Mouse (Mus musculus) liver, embryonic 15.5 days (tissue): ENCODE data around the gene Agtrap. TPM values are rescaled to one million over a fixed set of nuclear protein-coding genes. Genes with fewer than 3 reads are reported as not detected.

ENCODE experiments used
- ATAC-seq: fragments of 200-750 bp; cut with Nextera tagmentation; 2 replicates; pipeline ENCODE4 v1.8.0; 2017; ENCODE audit warnings: moderate number of reproducible peaks, mild to moderate bottlenecking, moderate library complexity; ENCODE audit not compliant: insufficient read depth
- H3K27ac ChIP-seq: fragments of 300-500 bp; sonication (generic); replicated peaks from 2 replicates; pipeline ENCODE4 v1.5.1; 2015; ENCODE audit warnings: mild to moderate bottlenecking, inconsistent platforms
- H3K27me3 ChIP-seq: fragments of 300-500 bp; sonication (generic); 2 replicates; pipeline ENCODE4 v1.6.1; 2015; ENCODE audit warnings: mild to moderate bottlenecking, inconsistent platforms
- H3K36me3 ChIP-seq: fragments of 300-500 bp; sonication (generic); replicated peaks from 2 replicates; pipeline ENCODE4 v1.6.1; 2015; ENCODE audit warnings: moderate library complexity, mild to moderate bottlenecking, inconsistent platforms
- H3K4me1 ChIP-seq: fragments of 300-500 bp; sonication (generic); replicated peaks from 2 replicates; pipeline ENCODE4 v1.6.1; 2015; ENCODE audit warnings: inconsistent platforms
- H3K4me2 ChIP-seq: fragments of 300-500 bp; sonication (generic); 2 replicates; pipeline ENCODE4 v1.6.1; 2015; ENCODE audit warnings: moderate library complexity, mild to moderate bottlenecking, inconsistent platforms
- H3K4me3 ChIP-seq: fragments of 300-500 bp; sonication (generic); replicated peaks from 2 replicates; pipeline ENCODE4 v1.5.1; 2015; ENCODE audit warnings: mild to moderate bottlenecking, inconsistent platforms
- H3K9ac ChIP-seq: fragments of 300-500 bp; sonication (generic); 2 replicates; pipeline ENCODE4 v1.6.1; 2015; ENCODE audit warnings: moderate library complexity, mild to moderate bottlenecking, inconsistent platforms
- H3K9me3 ChIP-seq: fragments of 300-500 bp; sonication (generic); replicated peaks from 2 replicates; pipeline ENCODE4 v1.6.1; 2016; ENCODE audit warnings: inconsistent platforms
- WGBS: fragments of 180-500 bp; shearing (Covaris S2); methylation state at CpG from one replicate; pipeline ENCODE4 v1.1.7; 2015; ENCODE audit warnings: mixed read lengths; ENCODE audit not compliant: insufficient replicate concordance; 5-methylcytosine and 5-hydroxymethylcytosine counted together
- polyA plus RNA-seq: library from polyadenylated mRNA; unstranded; fragments of >200 nt; fragmentation: Nextera tagmentation; extraction: Ambion mirVana; gene quantifications from 2 replicates; pipeline ENCODE4 v1.2.1, GENCODE M21; 2015

The Agtrap gene
- 10.0 and 11.0 TPM in 2 replicates for polyA plus RNA-seq

- WGBS = 7% methylated on average over 34 of the region's 34 CpGs
These were observed at the start of gene Agtrap for GRCm38 (mm10) chr4:148087907-148088527. Gene Agtrap, minus strand, starts transcription at chr4:148088031.

GRCm38 (mm10) chr4:148137503-148137902, 49.7 kb upstream of the Agtrap start:
- no peak for ATAC-seq
- H3K27ac ChIP-seq = no peak overlapping the region
- H3K4me1 ChIP-seq = peaks cover 18% of the 10 kb centered on the region
- WGBS = 53% methylated on average over 8 of the region's 8 CpGs
- H3K4me3 ChIP-seq = no peak overlapping the region
- no peak overlapping the region for H3K4me2 ChIP-seq
- H3K27me3 ChIP-seq = peaks cover 60% of the 10 kb centered on the region
- no peaks in the 10 kb centered on the region for H3K9me3 ChIP-seq
- no peak overlapping the region for H3K9ac ChIP-seq
- no peaks in the 10 kb centered on the region for H3K36me3 ChIP-seq

More at GRCm38 (mm10) chr4:148087907-148088527, at the start of gene Agtrap:
- Histone ChIP-seq H3K9me3 (no peaks in the 10 kb centered on the region), H3K4me2 (peak within 1 kb of the TSS; percentile 87), H3K9ac (peak within 1 kb of the TSS; percentile 73), H3K4me3 (peak within 1 kb of the TSS; percentile 71), H3K36me3 (no peaks in the 10 kb centered on the region), H3K27ac (peak within 1 kb of the TSS; percentile 71), H3K27me3 (no peaks in the 10 kb centered on the region), H3K4me1 (peaks cover 53% of the 10 kb centered on the region)
- ATAC-seq = peak; percentile 75

GRCm38 (mm10) chr4:148134988-148135387, 47.2 kb upstream of the Agtrap start:
- peaks cover 85% of the 10 kb centered on the region for H3K27me3 ChIP-seq
- peaks cover 15% of the 10 kb centered on the region for H3K4me1 ChIP-seq
- WGBS = 23% methylated on average over 8 of the region's 8 CpGs

GRCm38 (mm10) chr4:148131497-148132081, 43.8 kb upstream of the Agtrap start:
- H3K27me3 ChIP-seq = peaks cover 85% of the 10 kb centered on the region
- H3K4me2 ChIP-seq = no peak overlapping the region; the same call in 1 of the 2 replicates
- 3% methylated on average over 21 of the region's 21 CpGs for WGBS

More at GRCm38 (mm10) chr4:148134988-148135387, 47.2 kb upstream of the Agtrap start:
- Histone ChIP-seq H3K9ac (no peak overlapping the region), H3K4me3 (no peak overlapping the region), H3K9me3 (no peaks in the 10 kb centered on the region), H3K4me2 (no peak overlapping the region), H3K27ac (no peak overlapping the region), H3K36me3 (no peaks in the 10 kb centered on the region)
- no peak for ATAC-seq

GRCm38 (mm10) chr4:148130561-148131413, 43.0 kb upstream of the Agtrap start, which contains the start of gene Draxin:
Gene Draxin, minus strand, starts transcription at chr4:148130698.
- WGBS = under 1% methylated on average over 83 of the region's 87 CpGs
- Histone ChIP-seq H3K4me3 (peak within 1 kb of the TSS; percentile 35), H3K27ac (no peak within 1 kb of the TSS), H3K4me1 (peaks cover 7% of the 10 kb centered on the region; the same call in 1 of the 2 replicates), H3K4me2 (peak within 1 kb of the TSS; percentile 55), H3K9ac (no peak within 1 kb of the TSS), H3K9me3 (no peaks in the 10 kb centered on the region), H3K36me3 (no peaks in the 10 kb centered on the region), H3K27me3 (peaks cover 91% of the 10 kb centered on the region)
- ATAC-seq = peak; percentile 26; the same call in 1 of the 2 replicates

More at GRCm38 (mm10) chr4:148131497-148132081, 43.8 kb upstream of the Agtrap start:
- no peak for ATAC-seq
- no peak overlapping the region for H3K4me3 ChIP-seq
- H3K27ac ChIP-seq = no peak overlapping the region
- no peaks in the 10 kb centered on the region for H3K36me3 ChIP-seq
- no peaks in the 10 kb centered on the region for H3K9me3 ChIP-seq
- peaks cover 7% of the 10 kb centered on the region; the same call in 1 of the 2 replicates for H3K4me1 ChIP-seq
- no peak overlapping the region for H3K9ac ChIP-seq

- no peak; the same call in 1 of the 2 replicates for ATAC-seq
- Histone ChIP-seq H3K4me1 (peaks cover 7% of the 10 kb centered on the region; the same call in 1 of the 2 replicates), H3K9me3 (no peaks in the 10 kb centered on the region), H3K27me3 (peaks cover 96% of the 10 kb centered on the region), H3K36me3 (no peaks in the 10 kb centered on the region), H3K4me3 (peak within 1 kb of the TSS; percentile 35), H3K27ac (no peak within 1 kb of the TSS), H3K4me2 (peak within 1 kb of the TSS; percentile 55), H3K9ac (no peak within 1 kb of the TSS)
- WGBS = 4% methylated on average over 18 of the region's 18 CpGs
These were observed 42.3 kb upstream of the Agtrap start, which contains the start of gene Mad2l2 for GRCm38 (mm10) chr4:148130133-148130532. Gene Mad2l2, plus strand, starts transcription at chr4:148130384.

- Histone ChIP-seq H3K27me3 (peaks cover 87% of the 10 kb centered on the region), H3K4me3 (no peak overlapping the region), H3K9me3 (no peaks in the 10 kb centered on the region), H3K4me1 (peaks cover 7% of the 10 kb centered on the region; the same call in 1 of the 2 replicates), H3K36me3 (no peaks in the 10 kb centered on the region), H3K9ac (no peak overlapping the region), H3K27ac (no peak overlapping the region), H3K4me2 (no peak overlapping the region)
- ATAC-seq = no peak
- 17% methylated on average over 2 of the region's 2 CpGs for WGBS
These were observed 40.8 kb upstream of the Agtrap start for GRCm38 (mm10) chr4:148128672-148129071.

GRCm38 (mm10) chr4:148128241-148128640, 40.4 kb upstream of the Agtrap start:
- Histone ChIP-seq H3K9ac (no peak overlapping the region), H3K4me2 (no peak overlapping the region), H3K27ac (no peak overlapping the region), H3K27me3 (peaks cover 83% of the 10 kb centered on the region), H3K4me3 (no peak overlapping the region), H3K4me1 (peaks cover 7% of the 10 kb centered on the region; the same call in 1 of the 2 replicates), H3K9me3 (no peaks in the 10 kb centered on the region), H3K36me3 (no peaks in the 10 kb centered on the region)
- WGBS = 39% methylated on average over 1 of the region's 1 CpGs
- no peak for ATAC-seq

GRCm38 (mm10) chr4:148122694-148123066, 34.8 kb upstream of the Agtrap start:
- Histone ChIP-seq H3K9ac (no peak overlapping the region), H3K4me1 (no peaks in the 10 kb centered on the region), H3K27ac (no peak overlapping the region), H3K9me3 (no peaks in the 10 kb centered on the region), H3K4me2 (no peak overlapping the region), H3K27me3 (peaks cover 27% of the 10 kb centered on the region), H3K4me3 (no peak overlapping the region), H3K36me3 (no peaks in the 10 kb centered on the region)
- WGBS = 53% methylated on average over 3 of the region's 3 CpGs
- no peak for ATAC-seq

GRCm38 (mm10) chr4:148121982-148122693, 34.3 kb upstream of the Agtrap start:
- Histone ChIP-seq H3K4me3 (no peak overlapping the region), H3K4me2 (no peak overlapping the region), H3K27me3 (peaks cover 22% of the 10 kb centered on the region; the same call in 1 of the 2 replicates), H3K4me1 (no peaks in the 10 kb centered on the region), H3K9ac (no peak overlapping the region), H3K27ac (no peak overlapping the region), H3K36me3 (no peaks in the 10 kb centered on the region), H3K9me3 (no peaks in the 10 kb centered on the region)
- no peak for ATAC-seq
- 36% methylated on average over 6 of the region's 6 CpGs for WGBS
